Mouse (Mus musculus): Measurements from ENCODE around the gene Asic2. TPM values are rescaled to one million over a fixed set of nuclear protein-coding genes. Genes with fewer than 3 reads are reported as not detected.

Asic2 gene
- total RNA-seq (2023), result not detected

GRCm38 (mm10) chr11:81968401-81968881 is at the start of gene Asic2:
Asic2 (minus strand) TSS chr11:81968457.

GRCm38 (mm10) chr11:81860250-81860972 is 107.8 kb downstream of the Asic2 start, which contains the start of gene 5530401A14Rik:
5530401A14Rik (plus strand) TSS chr11:81860673.

DNA sequence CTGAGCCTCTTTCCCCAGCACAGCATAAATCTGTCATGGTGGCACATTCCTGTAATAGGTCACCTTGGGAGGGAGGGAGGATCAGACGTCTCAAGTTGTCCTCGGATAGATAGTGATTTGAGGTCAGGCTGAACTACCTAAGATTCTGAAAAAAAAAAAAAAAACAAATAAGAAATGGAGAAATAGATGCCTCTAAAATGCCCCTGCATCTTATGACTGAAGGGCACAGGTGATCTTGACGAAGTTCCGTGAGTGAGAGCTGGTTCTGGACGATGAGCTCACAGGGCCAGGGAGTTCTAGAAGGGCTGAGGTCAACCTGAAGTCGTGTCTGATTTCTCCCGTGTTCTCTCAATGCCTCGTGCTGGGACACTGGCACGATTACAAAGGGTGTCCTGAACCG is 1110.2 kb downstream of the Asic2 start, which contains the start of gene Spaca3:
Gene Spaca3, plus strand, starts transcription at position 301 of the 400 bp plus-strand sequence.

Other genes starting within 250 kb of the Asic2 start
- not detected for gene 5530401A14Rik, start 107.8 kb downstream of the Asic2 start, total RNA-seq (2023)
- gene Ccl2, start 67.1 kb upstream of the Asic2 start, total RNA-seq (2023), result not detected
- not detected for gene Gm17268, start 70.1 kb upstream of the Asic2 start, total RNA-seq (2023)
- gene Ccl7, start 77.3 kb upstream of the Asic2 start, total RNA-seq (2023), result not detected
- not detected for gene Ccl11, start 89.4 kb upstream of the Asic2 start, total RNA-seq (2023)
- not detected for gene Ccl12, start 133.4 kb upstream of the Asic2 start, total RNA-seq (2023)
- not detected for gene Ccl8, start 146.7 kb upstream of the Asic2 start, total RNA-seq (2023)